Mouse (Mus musculus) c-Kit-positive CD71-negative TER-119-negative erythroid progenitor cells, embryonic 14.5 days (primary cell): ENCODE measurements around the gene Mmrn2.
"Not testable (repeated sequence)": the region's sequence is repeated elsewhere in the genome, so short reads cannot be mapped to it uniquely, and the experiment has no call there.

Source experiments
- DNase-seq: peaks from one replicate; pipeline ENCODE4 v3.0.0-alpha.2; 2013; ENCODE audit warnings: low read depth

The Mmrn2 gene

DNA sequence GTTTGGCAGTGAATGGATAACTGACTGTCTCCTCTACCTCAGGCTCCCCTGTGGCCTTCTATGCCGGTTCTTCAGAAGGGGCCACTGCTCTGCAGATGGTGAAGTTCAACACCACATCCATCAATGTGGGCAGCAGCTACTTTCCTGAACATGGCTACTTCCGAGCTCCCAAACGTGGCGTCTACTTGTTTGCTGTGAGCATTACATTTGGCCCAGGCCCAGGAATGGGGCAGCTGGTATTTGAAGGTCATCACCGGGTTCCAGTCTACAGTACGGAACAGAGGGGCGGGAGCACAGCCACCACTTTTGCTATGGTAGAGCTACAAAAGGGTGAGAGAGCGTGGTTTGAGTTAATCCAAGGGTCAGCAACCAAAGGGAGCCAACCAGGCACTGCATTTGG is 27.6 kb downstream of the Mmrn2 start:
- no peak for DNase-seq

DNA sequence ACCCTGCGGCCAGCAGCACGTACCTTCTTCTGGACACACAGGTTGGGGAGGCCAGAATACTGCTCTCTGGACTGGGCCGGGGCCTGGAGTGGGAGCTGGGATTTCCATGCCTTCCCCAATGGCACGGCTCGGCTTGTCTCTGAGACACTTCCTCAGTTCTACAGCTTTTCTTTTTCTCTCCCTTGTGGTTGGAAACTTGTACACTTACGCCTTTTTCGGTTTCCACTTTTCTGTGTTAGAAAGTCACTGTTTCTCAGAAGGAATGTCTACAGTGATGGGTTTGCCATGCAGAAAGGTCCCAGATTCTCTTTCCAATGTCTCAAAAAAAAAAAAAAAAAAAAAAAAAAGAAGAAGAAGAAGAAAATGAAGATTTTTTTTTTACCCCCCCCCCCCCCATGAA is 28.2 kb downstream of the Mmrn2 start:
- no peak for DNase-seq

DNA sequence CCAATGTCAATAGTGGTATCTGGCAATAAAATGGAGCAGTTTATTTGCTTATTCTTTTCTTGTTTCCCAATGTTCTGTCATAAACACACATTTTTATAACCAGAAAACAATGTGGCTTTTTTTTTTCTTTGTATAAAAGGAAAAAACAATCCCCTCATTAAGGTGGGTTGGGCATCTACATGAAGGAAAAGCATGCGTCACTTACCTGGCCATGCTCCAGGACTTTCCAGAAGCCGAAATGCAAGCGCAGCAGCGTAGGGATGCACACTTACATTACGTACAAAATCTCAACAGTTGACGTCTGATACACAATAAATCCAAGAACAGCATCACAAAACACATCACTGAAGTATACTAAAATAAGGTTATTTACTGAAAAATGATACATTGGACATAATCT is 35.5 kb downstream of the Mmrn2 start:
- DNase-seq, result no peak

DNA sequence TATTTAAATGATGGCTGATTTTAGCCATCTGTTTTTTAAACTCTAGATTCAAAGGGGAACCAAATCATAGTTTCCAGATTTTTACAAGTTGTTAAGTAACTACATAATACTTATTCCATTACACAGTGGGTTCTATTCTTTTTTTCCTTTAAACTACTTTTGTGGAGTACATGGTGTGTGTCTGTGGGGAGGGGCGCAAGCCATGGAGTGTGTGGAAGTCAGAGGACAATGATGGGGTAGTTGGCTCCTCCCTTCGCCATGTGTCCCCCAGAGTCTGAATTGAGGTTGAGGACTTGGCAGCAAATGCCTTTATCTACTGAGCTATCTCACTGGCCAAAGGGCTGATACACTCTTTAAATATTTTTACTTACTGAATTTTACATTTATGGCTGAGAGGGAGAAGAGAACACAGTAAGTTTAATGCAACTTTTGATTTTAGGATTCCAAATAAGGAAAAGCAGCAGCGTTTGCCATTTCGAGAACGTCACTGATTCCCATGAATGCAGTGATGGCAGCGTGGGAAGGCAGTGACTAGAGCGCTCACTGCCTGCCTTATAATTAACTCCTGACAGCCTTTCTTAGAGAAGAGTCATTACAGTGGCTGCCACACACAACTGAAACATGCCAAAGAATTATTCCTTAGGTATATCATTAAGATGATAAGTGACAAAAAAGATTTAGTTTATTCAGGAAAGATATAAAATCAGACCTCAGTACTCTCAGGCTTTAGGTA is 37.1 kb downstream of the Mmrn2 start:
- DNase-seq, result no peak

DNA sequence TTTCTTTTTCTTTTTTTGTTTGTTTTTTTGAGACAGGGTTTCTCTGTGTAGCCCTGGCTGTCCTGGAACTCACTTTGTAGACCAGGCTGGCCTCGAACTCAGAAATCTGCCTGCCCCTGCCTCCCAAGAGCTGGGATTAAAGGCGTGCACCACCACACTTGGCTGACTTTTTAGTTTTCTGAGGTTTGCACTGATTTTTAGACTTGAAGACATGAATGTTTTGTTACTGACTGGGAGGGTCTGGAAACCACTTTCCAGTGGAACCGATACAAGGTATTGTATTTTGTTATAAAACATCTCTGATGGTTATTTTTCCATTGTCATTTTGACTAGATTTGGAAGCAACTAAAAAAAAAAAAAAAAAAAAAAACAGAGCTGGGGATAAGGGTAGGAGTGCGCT is 41.7 kb downstream of the Mmrn2 start:
- DNase-seq, result not testable (repeated sequence)

DNA sequence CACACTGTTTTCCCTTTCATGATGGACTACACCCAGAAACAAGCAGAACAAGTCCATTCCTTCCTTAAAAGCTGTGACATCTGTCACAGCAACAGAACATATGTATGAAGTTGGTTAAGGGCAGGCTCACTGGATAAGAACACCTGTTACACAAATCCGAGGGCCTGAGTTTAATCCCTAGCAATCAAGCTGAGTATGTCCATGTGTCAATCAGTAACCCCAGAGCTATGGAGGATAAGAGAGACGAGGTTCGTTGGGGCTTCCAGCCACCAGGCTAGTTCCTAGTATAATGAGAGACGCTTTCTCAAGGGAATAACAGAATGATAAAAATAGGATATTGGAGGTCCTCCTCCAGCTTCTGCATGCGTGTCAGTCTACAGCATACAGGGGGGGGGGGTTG is 42.2 kb downstream of the Mmrn2 start:
- DNase-seq, result no peak

DNA sequence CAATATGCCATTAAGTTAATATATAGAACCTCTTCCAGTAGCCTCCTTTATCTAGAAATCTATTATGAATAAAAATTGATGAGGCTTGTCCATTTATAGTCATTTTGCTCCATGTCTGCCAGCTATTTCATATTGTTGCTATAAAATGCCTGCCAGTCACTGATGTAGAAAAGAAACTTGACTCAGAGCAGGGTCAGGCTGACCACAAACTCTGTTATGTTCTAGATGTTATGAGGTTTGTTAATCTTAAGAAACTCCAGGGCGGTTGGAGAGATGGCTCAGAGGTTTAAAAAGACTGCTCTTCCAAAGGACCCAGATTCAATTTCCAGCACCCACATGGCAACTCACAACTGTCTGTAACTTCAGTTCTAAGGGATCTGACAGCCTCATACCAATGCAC is 45.8 kb downstream of the Mmrn2 start:
- DNase-seq, result no peak

DNA sequence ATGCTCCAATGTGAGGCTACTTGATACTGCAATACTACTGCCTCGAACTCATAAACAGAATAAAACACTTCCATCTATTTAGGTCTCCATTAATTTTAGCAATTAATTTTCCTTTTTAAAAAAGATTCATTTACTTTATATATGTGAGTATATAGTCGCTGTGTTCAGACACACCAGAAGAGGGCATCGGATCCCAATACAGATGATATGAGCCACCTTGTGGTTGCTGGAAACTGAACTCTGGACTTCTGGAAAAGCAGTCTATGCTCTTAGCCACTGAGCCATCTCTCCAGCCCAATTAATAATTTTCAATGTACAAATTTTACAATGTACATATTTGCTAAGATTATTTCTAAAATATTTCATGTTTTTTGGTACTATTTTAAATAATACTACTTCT is 53.0 kb downstream of the Mmrn2 start:
- no peak for DNase-seq

DNA sequence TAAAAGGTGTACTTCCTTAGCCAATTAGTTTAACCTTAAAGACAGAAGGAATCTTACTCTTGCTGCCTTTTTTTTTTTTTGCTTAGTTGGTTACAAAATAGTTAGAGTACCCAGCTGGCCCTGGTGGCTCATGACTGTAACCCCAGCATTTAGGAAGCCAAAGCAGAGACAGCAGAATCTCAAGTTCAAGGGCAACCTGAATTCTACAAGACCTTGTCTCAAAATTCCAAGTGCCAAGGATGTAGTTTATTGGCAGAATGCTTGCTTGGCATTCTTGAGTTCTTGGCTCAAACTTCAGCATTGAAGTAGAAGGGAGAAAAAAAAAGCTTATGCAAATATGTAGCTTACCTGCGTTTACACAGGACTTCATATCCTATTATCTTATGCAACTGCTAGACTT is 53.8 kb downstream of the Mmrn2 start:
- no peak for DNase-seq

DNA sequence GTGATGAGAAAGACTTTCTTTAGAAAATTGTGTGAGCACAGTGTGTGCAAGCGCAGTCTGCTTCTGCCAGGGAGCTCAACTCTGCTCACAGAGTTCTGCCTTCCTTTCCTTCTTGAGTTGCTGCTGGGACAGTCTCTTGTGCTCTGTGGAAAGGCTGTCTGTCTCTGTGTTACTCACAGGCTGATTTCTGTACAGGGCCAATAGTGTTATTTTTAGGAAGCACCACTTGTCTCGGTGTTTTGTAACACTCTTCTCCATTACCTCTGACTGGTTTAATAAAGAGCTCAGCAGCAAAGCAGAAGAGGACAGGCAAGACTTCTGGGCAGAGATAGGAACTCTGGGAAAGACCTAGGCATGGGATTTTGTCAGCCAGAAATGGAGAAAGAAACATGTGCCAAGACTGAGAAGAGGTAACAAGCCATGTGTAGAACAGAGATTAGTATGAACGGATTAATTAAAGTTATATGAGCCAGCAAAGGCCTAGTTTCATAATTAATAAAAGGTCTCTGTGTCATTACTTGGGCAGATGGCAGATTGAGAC is 65.3 kb downstream of the Mmrn2 start:
- DNase-seq, result no peak

DNA sequence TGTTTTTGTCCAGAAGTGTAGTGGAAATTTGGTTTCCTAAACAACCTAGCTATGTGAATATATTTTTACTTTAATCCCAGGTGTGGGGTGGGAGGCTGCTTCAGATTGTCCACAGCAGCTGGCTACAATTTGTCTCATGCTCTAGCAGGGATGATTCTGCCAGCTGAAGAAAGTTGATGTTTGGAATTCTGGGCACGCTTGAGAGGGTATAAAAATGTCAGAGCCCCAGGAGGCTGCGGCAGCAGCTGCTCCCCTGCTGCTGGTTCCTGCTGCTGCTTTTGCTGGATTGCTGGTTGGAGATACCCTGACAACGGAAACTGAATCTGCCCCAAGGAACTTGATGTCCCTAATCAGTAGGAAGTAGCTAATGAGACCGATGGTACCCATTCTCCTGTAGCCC is 67.3 kb downstream of the Mmrn2 start:
- no peak for DNase-seq

DNA sequence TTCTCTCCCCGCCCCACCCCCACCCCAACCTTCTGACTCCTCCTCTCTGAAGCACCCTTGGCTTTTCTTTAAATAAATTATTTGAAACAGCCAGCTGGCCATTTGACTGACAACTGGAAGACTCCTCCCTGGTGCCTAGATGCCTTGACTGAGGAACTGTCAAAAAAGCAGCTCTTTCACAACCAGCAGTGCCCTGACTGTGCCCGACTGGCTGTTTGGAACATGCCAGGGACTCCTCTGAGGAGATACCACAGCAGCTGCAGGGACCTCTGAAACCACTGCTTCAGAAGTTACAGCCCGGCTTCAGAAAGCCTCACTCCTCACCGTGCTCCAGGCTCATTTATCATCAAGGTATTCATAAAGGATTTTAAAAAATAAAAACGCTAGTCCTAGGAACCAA is 69.1 kb downstream of the Mmrn2 start:
- no peak for DNase-seq

DNA sequence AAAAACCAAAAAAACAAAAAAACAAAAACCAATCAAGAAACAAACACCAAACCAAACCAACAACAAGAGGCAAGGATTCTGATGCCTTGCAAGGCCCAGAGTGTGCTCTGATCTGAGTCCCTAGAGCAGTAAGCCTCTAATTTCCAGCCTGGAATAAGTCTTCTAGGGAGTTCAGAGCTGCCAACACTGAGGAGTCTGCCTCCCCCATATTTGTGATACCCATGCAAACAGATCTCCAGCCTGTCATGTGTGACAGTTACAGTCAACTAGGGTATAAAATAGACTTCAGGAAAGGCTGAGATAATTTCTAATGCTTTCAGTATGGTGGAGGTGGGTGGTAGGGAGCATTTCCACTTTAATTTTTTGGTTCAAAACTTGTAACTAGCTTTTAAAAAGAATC is 69.7 kb downstream of the Mmrn2 start:
- DNase-seq, result no peak

DNA sequence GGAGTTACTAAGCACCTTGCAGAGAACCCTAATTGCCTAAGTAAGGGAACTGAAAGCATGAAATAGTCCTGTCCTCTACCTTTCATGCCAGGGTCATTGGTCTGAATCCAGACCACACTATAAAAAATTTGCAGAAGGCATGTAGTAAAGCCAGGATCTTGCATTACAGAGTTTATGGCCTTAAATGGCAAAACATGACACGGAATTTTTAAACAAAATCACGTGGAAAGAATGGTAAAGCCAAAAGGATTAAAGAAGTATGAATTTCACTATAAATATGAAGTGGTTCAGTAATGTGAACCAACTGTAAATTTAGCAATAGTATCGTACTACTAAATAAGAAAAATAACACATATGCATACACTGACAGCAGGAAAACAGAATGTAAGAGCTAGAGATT is 70.1 kb downstream of the Mmrn2 start:
- DNase-seq, result no peak

DNA sequence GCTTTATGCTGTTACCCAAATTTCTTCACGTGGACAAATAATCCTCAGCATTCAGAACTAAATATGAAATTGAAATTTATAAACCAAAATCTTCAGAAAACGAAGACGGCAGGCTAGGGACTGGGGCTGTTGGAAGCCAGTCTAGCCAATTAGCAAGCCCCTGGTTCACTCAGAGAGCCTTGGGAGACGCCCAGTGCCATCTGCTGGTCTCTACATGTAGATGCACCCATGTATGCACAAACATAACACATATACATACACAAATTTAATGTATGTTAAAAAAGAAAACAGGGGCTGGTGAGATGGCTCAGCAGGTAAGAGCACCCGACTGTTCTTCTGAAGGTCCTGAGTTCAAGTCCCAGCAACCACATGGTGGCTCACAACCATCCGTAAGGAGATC is 71.4 kb downstream of the Mmrn2 start:
- no peak for DNase-seq

DNA sequence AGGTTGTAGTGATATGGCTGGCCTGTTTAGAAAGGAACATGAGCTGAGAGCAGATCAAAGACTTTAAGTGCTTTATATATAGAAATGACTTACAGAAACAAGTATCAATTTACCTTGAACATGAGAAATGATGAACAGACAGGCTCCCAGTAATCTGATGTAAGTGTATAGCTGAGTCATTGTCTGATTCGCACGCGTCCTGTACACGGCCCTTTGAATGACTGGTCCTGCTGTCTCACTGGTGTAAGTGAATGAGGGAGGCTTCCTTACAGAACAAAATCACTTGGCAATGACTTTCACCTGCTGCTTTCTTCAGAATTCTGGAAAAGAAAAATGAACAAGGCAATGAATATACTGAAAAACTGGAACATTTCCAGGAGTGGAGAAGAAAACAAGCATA is 72.4 kb downstream of the Mmrn2 start:
- no peak for DNase-seq

DNA sequence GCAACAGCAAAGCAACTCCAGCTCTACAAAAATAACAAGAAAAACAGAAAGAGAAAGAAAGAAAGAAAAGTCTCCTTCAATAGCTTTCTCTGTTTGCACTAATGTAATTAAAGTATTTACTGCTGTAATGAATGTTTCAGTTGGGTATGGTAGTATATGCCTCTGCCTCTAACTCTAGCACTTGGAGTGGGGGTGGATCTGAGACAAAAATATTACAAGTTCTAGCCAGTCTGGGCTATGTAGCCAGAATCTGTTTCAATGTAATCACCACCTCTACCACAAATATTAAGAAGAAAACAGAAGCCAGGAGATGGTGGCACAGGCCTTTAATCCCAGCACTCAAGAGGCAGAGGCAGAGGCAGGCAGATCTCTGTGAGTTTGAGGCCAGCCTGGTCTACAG is 73.1 kb downstream of the Mmrn2 start:
- no peak for DNase-seq

DNA sequence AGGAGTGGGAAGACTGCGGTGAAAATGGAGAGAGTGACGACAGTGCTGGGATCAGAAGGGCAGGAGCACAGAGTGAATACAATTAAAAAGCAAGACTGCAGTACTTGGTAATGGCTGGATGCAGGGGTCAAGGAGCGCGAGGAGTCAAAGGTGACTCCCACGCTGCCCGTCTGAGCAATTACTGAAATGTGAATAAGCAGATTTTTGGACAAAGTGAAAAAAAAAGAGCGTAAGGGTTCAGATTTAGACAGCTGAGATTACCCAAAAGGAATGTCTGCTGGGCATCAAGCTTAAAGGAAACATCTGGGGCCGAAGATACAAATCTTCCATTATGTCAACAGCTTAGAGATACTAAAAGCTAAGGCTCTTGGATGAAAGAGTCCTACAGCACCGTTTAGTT is 74.5 kb downstream of the Mmrn2 start:
- no peak for DNase-seq

DNA sequence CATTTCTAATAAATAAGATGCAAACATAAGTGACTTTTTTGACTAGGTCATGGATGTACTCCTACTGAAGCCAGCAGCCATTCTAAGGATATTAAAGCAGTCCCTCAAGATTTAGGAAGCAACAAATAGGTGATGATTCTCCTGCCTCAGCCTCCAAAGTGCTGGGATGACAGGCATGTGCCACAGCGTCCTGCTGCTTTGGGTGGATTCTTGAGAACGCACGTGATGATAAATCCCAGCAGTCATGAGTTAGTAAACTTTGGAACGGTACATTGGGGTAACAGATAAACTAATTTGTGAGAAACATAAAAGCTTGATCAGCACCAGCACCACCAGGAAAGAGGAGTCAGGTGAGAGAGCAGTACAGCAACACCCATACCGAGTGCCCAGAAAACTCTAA is 75.2 kb downstream of the Mmrn2 start:
- DNase-seq, result no peak

DNA sequence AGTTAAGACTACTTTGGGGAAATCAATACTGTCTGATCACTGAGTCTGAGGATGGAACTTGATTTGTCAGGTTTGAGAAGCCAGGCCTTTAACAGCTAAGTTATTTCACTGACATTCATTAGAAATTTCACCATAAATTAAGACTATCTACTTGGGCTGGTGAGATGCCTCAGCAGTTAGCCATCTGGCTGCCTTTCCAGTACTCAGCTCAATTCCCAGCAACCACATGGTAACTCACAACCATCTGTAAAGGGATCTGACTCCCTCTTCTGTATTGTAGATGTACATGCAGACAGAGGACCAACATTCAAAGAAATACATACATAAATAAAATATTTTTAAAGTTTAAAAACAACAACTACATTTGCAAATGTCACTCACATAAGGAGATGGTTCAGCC is 76.6 kb downstream of the Mmrn2 start:
- DNase-seq, result no peak

DNA sequence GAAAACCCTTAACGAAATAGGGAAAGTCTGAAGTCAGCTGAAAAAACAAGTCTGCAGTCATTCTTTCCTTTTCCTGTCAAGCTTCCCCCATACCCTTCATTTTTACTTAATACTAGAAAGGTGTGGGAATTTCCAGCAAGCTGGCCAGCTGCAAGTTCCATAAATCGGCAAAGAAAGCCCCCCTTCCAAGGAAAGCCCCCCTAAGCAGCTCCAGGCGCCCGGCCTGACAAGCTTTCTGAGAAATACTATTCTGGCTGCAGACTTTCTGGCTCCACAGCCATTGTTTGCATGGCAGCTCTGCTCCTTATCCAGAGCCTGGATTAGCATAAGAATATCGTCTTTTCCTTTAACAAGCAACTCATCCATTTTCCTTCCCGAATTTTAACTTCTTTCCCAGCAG is 78.4 kb downstream of the Mmrn2 start:
- no peak for DNase-seq
